Mouse (Mus musculus) bone marrow macrophage, adult 2 months (primary cell): ENCODE measurements around the gene Gpsm3. TPM values are rescaled to one million over a fixed set of nuclear protein-coding genes. Genes with fewer than 3 reads are reported as not detected.

ENCODE experiments used
- H3K27ac ChIP-seq: 2 replicates; pipeline ENCODE4 v1.5.1; 2012; ENCODE audit warnings: low read depth, low read length; ENCODE audit not compliant: insufficient read depth
- H3K4me1 ChIP-seq: 2 replicates; pipeline ENCODE4 v1.6.1; 2012; ENCODE audit warnings: low read length; ENCODE audit not compliant: control insufficient read depth, insufficient read depth
- H3K4me3 ChIP-seq: 2 replicates; pipeline ENCODE4 v1.5.1; 2012; ENCODE audit warnings: mild to moderate bottlenecking, low read length, moderate library complexity; ENCODE audit not compliant: insufficient read depth
- CTCF ChIP-seq: IDR thresholded peaks from 2 replicates; pipeline ENCODE4 v1.5.1; 2012; ENCODE audit warnings: low read depth, mild to moderate bottlenecking, low read length, moderate library complexity
- POLR2A ChIP-seq: IDR thresholded peaks from 2 replicates; pipeline ENCODE4 v1.6.1; 2012; ENCODE audit warnings: mild to moderate bottlenecking, low read depth, low read length, borderline replicate concordance
- polyA plus RNA-seq: library from polyadenylated mRNA; stranded (reverse); fragments of >200 nt; gene quantifications from 2 replicates; pipeline ENCODE4 v1.2.4, GENCODE M21; 2012; ENCODE audit not compliant: missing spikeins, insufficient read depth, insufficient read length

The Gpsm3 gene
- polyA plus RNA-seq, 1 experiment, result 244 TPM

- H3K4me3 ChIP-seq, result no peak overlapping the region
- TF ChIP-seq CTCF, result no peak
- no peak for TF ChIP-seq POLR2A
- H3K27ac ChIP-seq, result no peak overlapping the region
- H3K4me1 ChIP-seq, result no peaks in the 10 kb centered on the region
Measured at GRCm38 (mm10) chr17:34613054-34613645, 23.5 kb downstream of the Gpsm3 start.

- Histone ChIP-seq H3K4me3 (no peak overlapping the region), H3K4me1 (no peaks in the 10 kb centered on the region), H3K27ac (no peak overlapping the region)
- TF ChIP-seq CTCF (no peak), POLR2A (no peak)
Measured at GRCm38 (mm10) chr17:34613830-34614229, 24.2 kb downstream of the Gpsm3 start.

DNA sequence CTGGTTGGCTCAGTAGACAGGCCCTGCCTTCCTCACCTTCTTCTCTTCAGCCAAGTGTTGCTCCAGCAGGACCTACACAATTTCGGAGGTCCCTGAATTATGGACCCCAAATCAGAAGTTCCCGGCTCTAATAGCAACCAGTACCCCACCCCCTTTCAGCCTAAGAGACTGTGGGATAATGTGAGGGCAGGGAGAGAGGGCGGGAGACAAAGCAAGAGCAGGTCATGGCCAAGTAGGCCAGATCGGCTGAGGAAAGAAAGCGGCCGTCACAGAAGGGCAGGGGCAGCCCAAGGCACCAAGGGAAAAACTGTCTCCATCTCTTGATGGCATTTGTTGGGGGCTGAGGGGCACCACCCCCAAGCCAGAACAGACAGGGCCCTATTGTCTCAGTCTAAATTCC is 26.3 kb downstream of the Gpsm3 start, which contains the start of gene Egfl8:
Egfl8 (minus strand) TSS at position 101 of the 400 bp plus-strand sequence.
- TF ChIP-seq CTCF (no peak), POLR2A (no peak)
- Histone ChIP-seq H3K4me3 (no peak within 1 kb of the TSS), H3K4me1 (no peaks in the 10 kb centered on the region), H3K27ac (no peak within 1 kb of the TSS)

DNA sequence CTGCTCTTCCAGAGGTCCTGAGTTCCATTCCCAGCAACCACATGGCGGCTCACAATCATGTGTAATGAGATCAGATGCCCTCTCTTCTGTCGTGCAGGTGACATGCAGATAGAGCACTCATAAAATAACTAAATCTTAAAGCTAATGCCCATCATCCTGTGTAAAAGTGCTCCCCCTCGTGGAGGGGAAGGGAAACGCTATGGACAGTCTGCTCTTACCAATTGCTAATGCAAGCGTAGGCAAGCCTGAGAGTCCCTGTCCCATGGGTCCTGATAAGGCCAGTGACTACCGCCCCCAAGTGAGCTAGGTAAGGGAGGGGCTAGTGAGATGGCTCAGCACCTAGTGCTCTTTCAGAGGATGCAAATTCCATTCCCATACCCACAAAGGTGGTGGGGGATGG is 29.4 kb downstream of the Gpsm3 start:
- Histone ChIP-seq H3K27ac (no peak overlapping the region), H3K4me3 (no peak overlapping the region), H3K4me1 (no peaks in the 10 kb centered on the region)
- TF ChIP-seq CTCF (peak; percentile 36; the same call in 1 of the 2 replicates), POLR2A (no peak)

- Histone ChIP-seq H3K27ac (no peak overlapping the region), H3K4me1 (no peaks in the 10 kb centered on the region), H3K4me3 (no peak overlapping the region)
- TF ChIP-seq POLR2A, result no peak
- TF ChIP-seq CTCF, result no peak
Measured at GRCm38 (mm10) chr17:34621006-34621405, 31.4 kb downstream of the Gpsm3 start.

DNA sequence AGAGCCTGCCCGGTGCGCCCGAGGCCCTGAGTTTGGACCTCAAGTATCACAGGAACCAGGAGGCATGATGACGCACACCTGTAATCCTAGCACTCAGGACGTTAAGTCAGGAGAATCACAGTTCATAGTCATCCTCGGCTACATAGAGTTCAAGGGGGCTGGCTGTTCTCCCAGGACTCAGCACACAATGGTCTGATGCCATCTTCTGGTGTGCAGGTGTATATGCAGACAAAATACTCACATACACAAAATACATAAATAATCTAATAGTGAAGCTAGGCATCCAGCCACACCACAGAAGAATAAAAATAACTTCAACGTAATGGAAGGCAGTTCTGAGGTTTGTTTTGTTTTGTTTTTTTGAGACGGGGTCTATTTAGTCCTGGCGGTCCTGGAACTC is 33.6 kb downstream of the Gpsm3 start:
- H3K4me1 ChIP-seq, result 0 out of 2 replicates have a peak, but pooled peaks cover 3% of the 10 kb centered on the region
- no peak overlapping the region for H3K4me3 ChIP-seq
- no peak overlapping the region for H3K27ac ChIP-seq
- TF ChIP-seq CTCF (no peak), POLR2A (no peak)

DNA sequence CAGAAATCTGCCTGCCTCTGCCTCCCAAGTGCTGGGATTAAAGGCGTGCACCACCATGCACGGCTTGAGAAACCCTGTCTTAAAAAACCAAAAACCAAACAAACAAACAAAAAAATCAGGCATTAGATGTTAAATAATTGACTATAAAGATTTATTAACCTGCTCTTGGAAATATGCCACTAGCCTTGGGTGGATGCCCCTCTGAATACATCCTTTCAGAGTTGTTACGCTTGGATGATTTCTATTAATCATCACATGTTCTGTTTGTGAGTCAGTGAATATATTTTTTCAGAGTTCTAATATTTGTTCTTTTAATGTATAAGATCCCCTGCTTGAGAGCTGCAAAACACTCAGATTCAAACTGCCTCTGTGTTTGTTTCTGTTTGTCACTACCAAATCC is 35.4 kb downstream of the Gpsm3 start:
- Histone ChIP-seq H3K4me3 (no peak overlapping the region), H3K27ac (no peak overlapping the region), H3K4me1 (peaks cover 14% of the 10 kb centered on the region)
- no peak for TF ChIP-seq CTCF
- no peak for TF ChIP-seq POLR2A

GRCm38 (mm10) chr17:34626062-34626772 is 36.6 kb downstream of the Gpsm3 start:
- peaks cover 17% of the 10 kb centered on the region for H3K4me1 ChIP-seq
- TF ChIP-seq POLR2A (no peak), CTCF (0 out of 2 replicates have a peak, but pooled peaks have one; percentile 4)
- H3K4me3 ChIP-seq, result peak overlapping the region; percentile 69
- H3K27ac ChIP-seq, result no peak overlapping the region

DNA sequence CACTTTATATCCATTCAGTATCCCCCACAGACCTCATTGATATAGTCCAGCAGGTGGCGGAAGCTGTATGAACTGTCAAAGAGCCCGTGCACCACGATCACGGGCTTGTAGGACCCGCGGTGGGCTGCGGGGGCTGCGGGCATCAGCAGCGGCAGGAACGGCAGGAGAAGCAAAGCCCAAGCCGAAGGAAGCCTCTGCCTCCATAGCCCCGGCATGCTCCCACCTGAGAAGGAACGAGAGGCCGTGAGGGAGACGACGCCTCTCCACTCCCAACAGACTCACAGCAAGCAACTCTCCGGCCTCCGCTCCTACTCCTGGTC is 37.1 kb downstream of the Gpsm3 start:
- TF ChIP-seq CTCF, result no peak
- TF ChIP-seq POLR2A, result no peak
- Histone ChIP-seq H3K4me3 (peak overlapping the region; percentile 69), H3K4me1 (peaks cover 22% of the 10 kb centered on the region), H3K27ac (peak overlapping the region; percentile 69)

GRCm38 (mm10) chr17:34627093-34627942 is 37.7 kb downstream of the Gpsm3 start:
- Histone ChIP-seq H3K4me3 (peak overlapping the region; percentile 69), H3K4me1 (peaks cover 22% of the 10 kb centered on the region), H3K27ac (peak overlapping the region; percentile 96)
- TF ChIP-seq CTCF, result no peak
- TF ChIP-seq POLR2A, result no peak; the same call in 1 of the 2 replicates
